In the genomic region with DNA sequence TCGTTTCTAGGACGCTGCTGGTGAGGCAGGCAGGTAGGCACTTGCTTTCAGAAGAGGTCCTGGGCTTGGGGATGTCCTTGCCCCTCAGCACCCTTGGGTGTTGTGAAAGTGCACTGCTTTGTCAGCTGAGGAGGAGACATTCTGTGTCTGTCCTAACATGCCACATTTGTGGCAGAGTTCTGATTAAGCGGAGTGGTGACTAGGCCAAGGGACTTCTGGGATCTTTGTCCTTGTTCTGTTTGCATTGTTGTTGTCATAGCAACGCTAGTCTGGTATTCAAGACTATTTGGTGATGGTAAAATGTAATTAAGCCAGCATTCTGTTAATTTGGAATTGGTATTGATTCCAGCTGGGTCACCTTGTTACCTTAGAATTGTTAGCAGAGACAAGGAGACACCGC, we compare ENCODE assay signal across 27 mouse cellular contexts. TPM values are rescaled to one million over a fixed set of nuclear protein-coding genes. Genes with fewer than 3 reads are reported as not detected.
DNase-seq lines count a peak whose midpoint lies in the region; ATAC-seq and TF ChIP-seq lines count a peak whose summit lies in the region.
"Had no signal": no experiment of that assay in that cellular context is flagged by ENCODE, and none has a peak within 500 bp of the region (broad histone marks: within the 10 kb centered on the region; RNA-seq: fewer than 3 reads in every experiment).

No protein-coding gene starts in this region.

- 69% methylated on average over 5 of the region's 5 CpGs for WGBS in hindbrain, embryonic 12.5 days
- 79% methylated on average over 5 of the region's 5 CpGs for WGBS in hindbrain, embryonic 11.5 days

- H3K27me3 ChIP-seq in hindbrain, embryonic 12.5 days: no peaks in the 10 kb centered on the region
- H3K27me3 ChIP-seq in hindbrain, embryonic 11.5 days (ENCODE audit: control insufficient read depth, insufficient read depth, low read length): no peaks in the 10 kb centered on the region
- H3K27me3 ChIP-seq in testis, adult 2 months (ENCODE audit: control insufficient read depth, insufficient read depth, low read length): no peaks in the 10 kb centered on the region
- H3K27me3 ChIP-seq: embryonic facial prominence, embryonic 12.5 days; heart, embryonic 15.5 days; intestine, embryonic 15.5 days; liver, embryonic 13.5 days had no signal

- no peak overlapping the region for H3K4me2 ChIP-seq in hindbrain, embryonic 12.5 days (replicated peaks)
- no peak overlapping the region for H3K4me2 ChIP-seq in hindbrain, embryonic 11.5 days (replicated peaks; ENCODE audit: low read depth, low read length)
- H3K4me2 ChIP-seq: embryonic facial prominence, embryonic 12.5 days; heart, embryonic 15.5 days; intestine, embryonic 15.5 days; liver, embryonic 13.5 days; lung, embryonic 14.5 days had no signal

- TF ChIP-seq POLR2A in testis, adult 2 months (IDR thresholded peaks at IDR 0.05; ENCODE audit: control insufficient read depth, low read depth, low read length): no peak

- no peak for TF ChIP-seq CTCF in testis, adult 2 months (IDR thresholded peaks at IDR 0.05; ENCODE audit: control insufficient read depth, insufficient read depth, insufficient replicate concordance, low read depth, low read length)
- TF ChIP-seq CTCF in left cerebral cortex, adult 2 months (IDR thresholded peaks at IDR 0.05): no peak

- H3K9ac ChIP-seq in hindbrain, embryonic 12.5 days: no peak overlapping the region
- H3K9ac ChIP-seq in hindbrain, embryonic 11.5 days (ENCODE audit: low read depth, low read length): no peak overlapping the region
- H3K9ac ChIP-seq: embryonic facial prominence, embryonic 12.5 days; heart, embryonic 15.5 days; intestine, embryonic 15.5 days; liver, embryonic 13.5 days; lung, embryonic 14.5 days had no signal

- no peak overlapping the region for H3K4me3 ChIP-seq in hindbrain, embryonic 12.5 days
- H3K4me3 ChIP-seq in hindbrain, embryonic 11.5 days (ENCODE audit: low read depth, low read length): no peak overlapping the region
- peak overlapping the region; percentile 10 for H3K4me3 ChIP-seq in testis, adult 2 months (ENCODE audit: control insufficient read depth, low read depth, low read length)
- H3K4me3 ChIP-seq in left cerebral cortex, adult 2 months: no peak overlapping the region
- H3K4me3 ChIP-seq: embryonic facial prominence, embryonic 12.5 days; erythroblast, embryonic 14.5 days; heart, adult 2 months; heart, embryonic 15.5 days; intestine, embryonic 15.5 days; liver, embryonic 13.5 days had no signal

- H3K27ac ChIP-seq in hindbrain, embryonic 12.5 days: peak overlapping the region; percentile 57; the same call in 1 of the 2 replicates
- no peak overlapping the region for H3K27ac ChIP-seq in hindbrain, embryonic 11.5 days (ENCODE audit: low read depth, low read length)
- no peak overlapping the region for H3K27ac ChIP-seq in testis, adult 2 months (ENCODE audit: control insufficient read depth, insufficient read depth, low read depth, low read length)
- H3K27ac ChIP-seq in left cerebral cortex, adult 2 months: no peak overlapping the region
- H3K27ac ChIP-seq: embryonic facial prominence, embryonic 12.5 days; heart, adult 2 months; heart, embryonic 15.5 days; intestine, embryonic 15.5 days; liver, embryonic 13.5 days; macrophage; stomach, postnatal 0 days had no signal

- H3K36me3 ChIP-seq in hindbrain, embryonic 12.5 days: peaks cover 67% of the 10 kb centered on the region
- H3K36me3 ChIP-seq in hindbrain, embryonic 11.5 days (ENCODE audit: control insufficient read depth, insufficient read depth, low read length): 0 out of 2 replicates have a peak, but pooled peaks cover 8% of the 10 kb centered on the region
- H3K36me3 ChIP-seq in testis, adult 2 months (ENCODE audit: control insufficient read depth, insufficient read depth, low read length): no peaks in the 10 kb centered on the region; the same call in 1 of the 2 replicates

- intact Hi-C loops in left cerebral cortex, adult 2 months (cut with DNase I): no loop called here

- DNase-seq in embryo, embryonic 11 days: peak; percentile 11
- no peak for DNase-seq in embryo, embryonic 10.5 days (ENCODE audit: low spot score)
- no peak for DNase-seq in hindbrain, embryonic 11.5 days (ENCODE audit: low spot score)
- DNase-seq in testis, postnatal 10 days (ENCODE audit: low spot score): no peak
- no peak for DNase-seq in left cerebral cortex, adult 2 months (ENCODE audit: extremely low spot score in 1 of 2, low spot score in 2 of 2)
- DNase-seq: adrenal gland, postnatal 25 days; gastrocnemius, postnatal 25 days; heart, postnatal 4 days; kidney, adult 9 months; kidney, postnatal 25 days; layer of hippocampus, adult 9-11 months; liver, embryonic 13.5 days; lung, embryonic 14.5 days; right cerebral cortex, adult 18-20 months; thymus, postnatal 14 days had no signal

- H3K4me1 ChIP-seq in hindbrain, embryonic 12.5 days: no peaks in the 10 kb centered on the region
- no peaks in the 10 kb centered on the region for H3K4me1 ChIP-seq in hindbrain, embryonic 11.5 days (replicated peaks; ENCODE audit: control insufficient read depth, insufficient read depth, low read length)
- no peaks in the 10 kb centered on the region; the same call in 1 of the 2 replicates for H3K4me1 ChIP-seq in testis, adult 2 months (ENCODE audit: control insufficient read depth, insufficient read depth, low read length)
- H3K4me1 ChIP-seq: embryonic facial prominence, embryonic 12.5 days; intestine, embryonic 15.5 days; liver, embryonic 13.5 days had no signal

- ATAC-seq in hindbrain, embryonic 12.5 days (ENCODE audit: low FRiP score): no peak
- ATAC-seq in hindbrain, embryonic 11.5 days (ENCODE audit: low FRiP score): no peak
- ATAC-seq: activated CD4-positive, CD25-positive, alpha-beta regulatory T cell, adult 4 months; CD4-positive, CD25-positive, alpha-beta regulatory T cell, adult 4 months; intestine, embryonic 15.5 days had no signal

- no peaks in the 10 kb centered on the region for H3K9me3 ChIP-seq in hindbrain, embryonic 12.5 days (replicated peaks)
- H3K9me3 ChIP-seq in hindbrain, embryonic 11.5 days (ENCODE audit: control insufficient read depth, low read length): no peaks in the 10 kb centered on the region
- H3K9me3 ChIP-seq: embryonic facial prominence, embryonic 12.5 days; heart, embryonic 15.5 days; intestine, embryonic 15.5 days; liver, embryonic 13.5 days had no signal

RNA-seq across cellular contexts. Expression of gene Banp, which starts 54.6 kb away (rescaled TPM):
- polyA plus RNA-seq in hindbrain, embryonic 12.5 days (2016; fragmentation: Nextera tagmentation; extraction: Ambion mirVana): 48.3 and 57.3 TPM in 2 replicates
- 50.8 and 51.8 TPM in 2 replicates for polyA plus RNA-seq in hindbrain, embryonic 11.5 days (2014; fragmentation: Nextera tagmentation; extraction: Ambion mirVana)
- 15.6 and 18.6 TPM in 2 replicates for polyA plus RNA-seq in testis, adult 2 months (2012; rRNA removed)
- total RNA-seq in left cerebral cortex, adult 2 months (2021): 10 to 100 TPM; 31.4 to 62.5 TPM

RNA-seq across cellular contexts. Expression of gene Car5a, which starts 59.4 kb away (rescaled TPM):
- 0.18 TPM in 1 of 2 replicates, not detected in the other for polyA plus RNA-seq in hindbrain, embryonic 12.5 days (2016; fragmentation: Nextera tagmentation; extraction: Ambion mirVana)
- 0.15 TPM in 1 of 2 replicates, not detected in the other for polyA plus RNA-seq in hindbrain, embryonic 11.5 days (2014; fragmentation: Nextera tagmentation; extraction: Ambion mirVana)
- not detected in 2 replicates for polyA plus RNA-seq in testis, adult 2 months (2012; rRNA removed)
- total RNA-seq in left cerebral cortex, adult 2 months (2021): not detected
- total RNA-seq: adrenal gland, postnatal 25 days; gastrocnemius, postnatal 25 days; heart, adult 2 months; heart, postnatal 4 days had no signal
- polyA plus RNA-seq: CD4-positive, CD25-positive, alpha-beta regulatory T cell, adult 4 months; embryonic facial prominence, embryonic 12.5 days; heart, adult 2 months; heart, embryonic 15.5 days; limb, embryonic 11.5 days; lung, embryonic 14.5 days; macrophage had no signal
